Mouse (Mus musculus): ENCODE results near the gene AL732309.1. TPM values are rescaled to one million over a fixed set of nuclear protein-coding genes. Genes with fewer than 3 reads are reported as not detected.

The AL732309.1 gene
- polyA plus RNA-seq, 1 experiment from 2014 or later: 6.2 TPM

GRCm38 (mm10) chr2:25197191-25197590 lies 49.5 kb downstream of the AL732309.1 start:
- 37% methylated on average over 2 of the region's 2 CpGs for WGBS
- no peak overlapping the region for H3K4me3 ChIP-seq
- peaks cover 35% of the 10 kb centered on the region for H3K36me3 ChIP-seq
- H3K9me3 ChIP-seq (replicated peaks): no peaks in the 10 kb centered on the region
- no peak for ATAC-seq (ENCODE audit: low FRiP score)
- H3K27me3 ChIP-seq: peaks cover 42% of the 10 kb centered on the region
- H3K4me2 ChIP-seq (replicated peaks): no peak overlapping the region
- H3K27ac ChIP-seq: no peak overlapping the region
- no peak overlapping the region for H3K9ac ChIP-seq
- H3K4me1 ChIP-seq: peaks cover 24% of the 10 kb centered on the region

GRCm38 (mm10) chr2:25196172-25196954 lies 50.3 kb downstream of the AL732309.1 start, which contains the start of gene Tor4a:
Gene Tor4a, minus strand, starts transcription at chr2:25196886.
- no peak within 1 kb of the TSS for H3K27ac ChIP-seq
- H3K9me3 ChIP-seq (replicated peaks): no peaks in the 10 kb centered on the region
- peaks cover 28% of the 10 kb centered on the region for H3K36me3 ChIP-seq
- no peak for ATAC-seq (ENCODE audit: low FRiP score)
- no peak within 1 kb of the TSS for H3K9ac ChIP-seq
- 10% methylated on average over 8 of the region's 8 CpGs for WGBS
- no peak within 1 kb of the TSS for H3K4me3 ChIP-seq
- peaks cover 24% of the 10 kb centered on the region for H3K4me1 ChIP-seq
- H3K4me2 ChIP-seq (replicated peaks): peak within 1 kb of the TSS; percentile 35
- H3K27me3 ChIP-seq: peaks cover 42% of the 10 kb centered on the region

- Histone ChIP-seq H3K9ac (no peak overlapping the region), H3K27me3 (peaks cover 42% of the 10 kb centered on the region), H3K4me2 (replicated peaks) (peak overlapping the region; percentile 35), H3K27ac (no peak overlapping the region), H3K4me1 (peaks cover 24% of the 10 kb centered on the region), H3K4me3 (no peak overlapping the region), H3K36me3 (peaks cover 19% of the 10 kb centered on the region), H3K9me3 (replicated peaks) (no peaks in the 10 kb centered on the region)
- WGBS: 19% methylated on average over 55 of the region's 55 CpGs
- ATAC-seq (ENCODE audit: low FRiP score): no peak
Measured at GRCm38 (mm10) chr2:25195211-25196156, 51.2 kb downstream of the AL732309.1 start.

Other genes starting within 250 kb of the AL732309.1 start
- gene Nsmf, start 192.5 kb downstream of the AL732309.1 start, polyA plus RNA-seq (2016; fragmentation: Nextera tagmentation; extraction: Ambion mirVana): 108 and 115 TPM in 2 replicates
- not detected in 2 replicates for gene Entpd8, start 166.6 kb downstream of the AL732309.1 start, polyA plus RNA-seq (2016; fragmentation: Nextera tagmentation; extraction: Ambion mirVana)
- gene Noxa1, start 151.7 kb downstream of the AL732309.1 start, polyA plus RNA-seq (2016; fragmentation: Nextera tagmentation; extraction: Ambion mirVana): 0.14 and 0.22 TPM in 2 replicates
- 70.9 and 76.4 TPM in 2 replicates for gene Nrarp, start 66.1 kb downstream of the AL732309.1 start, polyA plus RNA-seq (2016; fragmentation: Nextera tagmentation; extraction: Ambion mirVana)
- gene Tor4a, start 50.0 kb downstream of the AL732309.1 start, polyA plus RNA-seq (2016; fragmentation: Nextera tagmentation; extraction: Ambion mirVana): 1.8 and 2.4 TPM in 2 replicates
- 107 and 117 TPM in 2 replicates for gene Nelfb, start 35.4 kb downstream of the AL732309.1 start, polyA plus RNA-seq (2016; fragmentation: Nextera tagmentation; extraction: Ambion mirVana)
- not detected in 2 replicates for gene Stpg3, start 32.2 kb downstream of the AL732309.1 start, polyA plus RNA-seq (2016; fragmentation: Nextera tagmentation; extraction: Ambion mirVana)
- gene Fam166a, start 28.1 kb downstream of the AL732309.1 start, polyA plus RNA-seq (2016; fragmentation: Nextera tagmentation; extraction: Ambion mirVana): 0.19 TPM in 1 of 2 replicates, not detected in the other
- gene Tubb4b, start 22.2 kb downstream of the AL732309.1 start, polyA plus RNA-seq (2016; fragmentation: Nextera tagmentation; extraction: Ambion mirVana): 391 and 416 TPM in 2 replicates
- not detected in 2 replicates for gene Slc34a3, start 12.5 kb downstream of the AL732309.1 start, polyA plus RNA-seq (2016; fragmentation: Nextera tagmentation; extraction: Ambion mirVana)
- not detected in 2 replicates for gene Rnf224, start 10.1 kb downstream of the AL732309.1 start, polyA plus RNA-seq (2016; fragmentation: Nextera tagmentation; extraction: Ambion mirVana)
- gene Rnf208, start 4.6 kb downstream of the AL732309.1 start, polyA plus RNA-seq (2016; fragmentation: Nextera tagmentation; extraction: Ambion mirVana): 37.8 and 40.5 TPM in 2 replicates
- gene Cysrt1, start 4.4 kb downstream of the AL732309.1 start, polyA plus RNA-seq (2016; fragmentation: Nextera tagmentation; extraction: Ambion mirVana): not detected in 2 replicates
- 16.5 and 18.6 TPM in 2 replicates for gene Tmem203, start 8.6 kb upstream of the AL732309.1 start, polyA plus RNA-seq (2016; fragmentation: Nextera tagmentation; extraction: Ambion mirVana)
- gene Tprn, start 15.8 kb upstream of the AL732309.1 start, polyA plus RNA-seq (2016; fragmentation: Nextera tagmentation; extraction: Ambion mirVana): 13.2 and 14.9 TPM in 2 replicates
- gene Ssna1, start 25.6 kb upstream of the AL732309.1 start, polyA plus RNA-seq (2016; fragmentation: Nextera tagmentation; extraction: Ambion mirVana): 195 and 201 TPM in 2 replicates
- 147 and 152 TPM in 2 replicates for gene Anapc2, start 25.6 kb upstream of the AL732309.1 start, polyA plus RNA-seq (2016; fragmentation: Nextera tagmentation; extraction: Ambion mirVana)
- gene Tmem210, start 41.3 kb upstream of the AL732309.1 start, polyA plus RNA-seq (2016; fragmentation: Nextera tagmentation; extraction: Ambion mirVana): not detected in 2 replicates
- gene Lrrc26, start 43.1 kb upstream of the AL732309.1 start, polyA plus RNA-seq (2016; fragmentation: Nextera tagmentation; extraction: Ambion mirVana): not detected in 2 replicates
- gene Grin1, start 72.3 kb upstream of the AL732309.1 start, polyA plus RNA-seq (2016; fragmentation: Nextera tagmentation; extraction: Ambion mirVana): 6.3 and 6.9 TPM in 2 replicates
- 73.5 and 78.8 TPM in 2 replicates for gene Man1b1, start 85.5 kb upstream of the AL732309.1 start, polyA plus RNA-seq (2016; fragmentation: Nextera tagmentation; extraction: Ambion mirVana)
- gene Dpp7, start 109.5 kb upstream of the AL732309.1 start, polyA plus RNA-seq (2016; fragmentation: Nextera tagmentation; extraction: Ambion mirVana): 21.9 and 23.5 TPM in 2 replicates
- 5.7 and 7.9 TPM in 2 replicates for gene Uap1l1, start 118.8 kb upstream of the AL732309.1 start, polyA plus RNA-seq (2016; fragmentation: Nextera tagmentation; extraction: Ambion mirVana)
- gene Sapcd2, start 125.5 kb upstream of the AL732309.1 start, polyA plus RNA-seq (2016; fragmentation: Nextera tagmentation; extraction: Ambion mirVana): 31.9 and 41.4 TPM in 2 replicates
- gene Entpd2, start 149.0 kb upstream of the AL732309.1 start, polyA plus RNA-seq (2016; fragmentation: Nextera tagmentation; extraction: Ambion mirVana): 0.22 and 0.46 TPM in 2 replicates
- gene Npdc1, start 152.5 kb upstream of the AL732309.1 start, polyA plus RNA-seq (2016; fragmentation: Nextera tagmentation; extraction: Ambion mirVana): 216 and 225 TPM in 2 replicates
- 0.53 TPM in 1 of 2 replicates, not detected in the other for gene Fut7, start 176.4 kb upstream of the AL732309.1 start, polyA plus RNA-seq (2016; fragmentation: Nextera tagmentation; extraction: Ambion mirVana)
- gene Abca2, start 181.8 kb upstream of the AL732309.1 start, polyA plus RNA-seq (2016; fragmentation: Nextera tagmentation; extraction: Ambion mirVana): 10.1 and 10.6 TPM in 2 replicates
- gene Clic3, start 210.0 kb upstream of the AL732309.1 start, polyA plus RNA-seq (2016; fragmentation: Nextera tagmentation; extraction: Ambion mirVana): 2.3 and 2.4 TPM in 2 replicates
- gene Paxx, start 214.2 kb upstream of the AL732309.1 start, polyA plus RNA-seq (2016; fragmentation: Nextera tagmentation; extraction: Ambion mirVana): 41.6 and 49.4 TPM in 2 replicates
- 2.8 and 3.0 TPM in 2 replicates for gene Ptgds, start 223.2 kb upstream of the AL732309.1 start, polyA plus RNA-seq (2016; fragmentation: Nextera tagmentation; extraction: Ambion mirVana)
- gene Lcn12, start 247.0 kb upstream of the AL732309.1 start, polyA plus RNA-seq (2016; fragmentation: Nextera tagmentation; extraction: Ambion mirVana): not detected in 2 replicates